Mouse (Mus musculus): ENCODE data around the gene Csrnp3. TPM values are rescaled to one million over a fixed set of nuclear protein-coding genes. Genes with fewer than 3 reads are reported as not detected.

The Csrnp3 gene
- total and polyA plus RNA-seq, 2 experiments from 2014 or later: 46.2 to 98.2 TPM

GRCm38 (mm10) chr2:65929286-65929685 is 83.7 kb downstream of the Csrnp3 start:
- H3K27ac ChIP-seq (ENCODE audit: low read depth, low read length): peak overlapping the region; percentile 60
- WGBS: 31% methylated on average over 3 of the region's 3 CpGs
- H3K36me3 ChIP-seq (ENCODE audit: insufficient read depth): no peaks in the 10 kb centered on the region
- no peak overlapping the region for H3K4me3 ChIP-seq (ENCODE audit: low read depth, low read length)
- no peak overlapping the region for H3K4me2 ChIP-seq (ENCODE audit: low read depth)
- H3K27me3 ChIP-seq (ENCODE audit: insufficient read depth, low read length): no peaks in the 10 kb centered on the region
- no peaks in the 10 kb centered on the region for H3K9me3 ChIP-seq (ENCODE audit: low read length)
- H3K9ac ChIP-seq: no peak overlapping the region
- peaks cover 10% of the 10 kb centered on the region; the same call in 1 of the 2 replicates for H3K4me1 ChIP-seq (ENCODE audit: insufficient read depth)
- no peak for ATAC-seq
- TF ChIP-seq CTCF (IDR thresholded peaks at IDR 0.05; ENCODE audit: low read depth): no peak
- no peak for DNase-seq

GRCm38 (mm10) chr2:65929927-65930326 is 84.4 kb downstream of the Csrnp3 start:
- H3K27me3 ChIP-seq (ENCODE audit: insufficient read depth, low read length): no peaks in the 10 kb centered on the region
- no peak for TF ChIP-seq CTCF (IDR thresholded peaks at IDR 0.05; ENCODE audit: low read depth)
- H3K9ac ChIP-seq: peak overlapping the region; percentile 57
- peak overlapping the region; percentile 38 for H3K4me2 ChIP-seq (ENCODE audit: low read depth)
- peaks cover 10% of the 10 kb centered on the region; the same call in 1 of the 2 replicates for H3K4me1 ChIP-seq (ENCODE audit: insufficient read depth)
- peak; percentile 80 for DNase-seq
- peak overlapping the region; percentile 79 for H3K27ac ChIP-seq (ENCODE audit: low read depth, low read length)
- H3K4me3 ChIP-seq (ENCODE audit: low read depth, low read length): peak overlapping the region; percentile 31
- no peaks in the 10 kb centered on the region for H3K9me3 ChIP-seq (ENCODE audit: low read length)
- H3K36me3 ChIP-seq (ENCODE audit: insufficient read depth): no peaks in the 10 kb centered on the region
- 26% methylated on average over 11 of the region's 11 CpGs for WGBS
- peak; percentile 70 for ATAC-seq

- Histone ChIP-seq H3K9me3 (ENCODE audit: low read length) (no peaks in the 10 kb centered on the region), H3K36me3 (ENCODE audit: insufficient read depth) (no peaks in the 10 kb centered on the region), H3K4me1 (ENCODE audit: insufficient read depth) (peaks cover 10% of the 10 kb centered on the region; the same call in 1 of the 2 replicates), H3K4me2 (ENCODE audit: low read depth) (peak overlapping the region; percentile 69), H3K27ac (ENCODE audit: low read depth, low read length) (peak overlapping the region; percentile 93), H3K27me3 (ENCODE audit: insufficient read depth, low read length) (no peaks in the 10 kb centered on the region), H3K4me3 (ENCODE audit: low read depth, low read length) (peak overlapping the region; percentile 49), H3K9ac (peak overlapping the region; percentile 75)
- peak; percentile 66 for DNase-seq
- TF ChIP-seq CTCF (IDR thresholded peaks at IDR 0.05; ENCODE audit: low read depth): no peak
- 31% methylated on average over 7 of the region's 7 CpGs for WGBS
- ATAC-seq: no peak
These were observed 85.7 kb downstream of the Csrnp3 start for GRCm38 (mm10) chr2:65931313-65931712.

GRCm38 (mm10) chr2:65931841-65932311 is 86.3 kb downstream of the Csrnp3 start:
- WGBS: 2% methylated on average over 11 of the region's 11 CpGs
- ATAC-seq (peak; percentile 92), DNase-seq (peak; percentile 88)
- Histone ChIP-seq H3K4me2 (ENCODE audit: low read depth) (peak overlapping the region; percentile 69), H3K4me3 (ENCODE audit: low read depth, low read length) (peak overlapping the region; percentile 49), H3K9me3 (ENCODE audit: low read length) (no peaks in the 10 kb centered on the region), H3K4me1 (ENCODE audit: insufficient read depth) (peaks cover 9% of the 10 kb centered on the region; the same call in 1 of the 2 replicates), H3K27me3 (ENCODE audit: insufficient read depth, low read length) (no peaks in the 10 kb centered on the region), H3K27ac (ENCODE audit: low read depth, low read length) (peak overlapping the region; percentile 93), H3K36me3 (ENCODE audit: insufficient read depth) (no peaks in the 10 kb centered on the region), H3K9ac (peak overlapping the region; percentile 75)
- TF ChIP-seq CTCF (IDR thresholded peaks at IDR 0.05; ENCODE audit: low read depth): no peak

- ATAC-seq (no peak), DNase-seq (no peak)
- Histone ChIP-seq H3K27me3 (ENCODE audit: insufficient read depth, low read length) (no peaks in the 10 kb centered on the region), H3K4me1 (ENCODE audit: insufficient read depth) (peaks cover 6% of the 10 kb centered on the region; the same call in 1 of the 2 replicates), H3K9ac (no peak overlapping the region), H3K4me2 (ENCODE audit: low read depth) (peak overlapping the region; percentile 24), H3K9me3 (ENCODE audit: low read length) (no peaks in the 10 kb centered on the region), H3K36me3 (ENCODE audit: insufficient read depth) (no peaks in the 10 kb centered on the region), H3K27ac (ENCODE audit: low read depth, low read length) (0 out of 2 replicates have a peak overlapping the region, but pooled peaks have one; percentile 16), H3K4me3 (ENCODE audit: low read depth, low read length) (peak overlapping the region; percentile 4)
- no peak for TF ChIP-seq CTCF (IDR thresholded peaks at IDR 0.05; ENCODE audit: low read depth)
- WGBS: 39% methylated on average over 2 of the region's 2 CpGs
These were observed 88.5 kb downstream of the Csrnp3 start for GRCm38 (mm10) chr2:65934099-65934498.

GRCm38 (mm10) chr2:65938900-65939299 is 93.3 kb downstream of the Csrnp3 start:
- no peak for TF ChIP-seq CTCF (IDR thresholded peaks at IDR 0.05; ENCODE audit: low read depth)
- Histone ChIP-seq H3K4me1 (ENCODE audit: insufficient read depth) (peaks cover 11% of the 10 kb centered on the region; the same call in 1 of the 2 replicates), H3K27me3 (ENCODE audit: insufficient read depth, low read length) (no peaks in the 10 kb centered on the region), H3K4me2 (ENCODE audit: low read depth) (no peak overlapping the region), H3K36me3 (ENCODE audit: insufficient read depth) (no peaks in the 10 kb centered on the region), H3K9me3 (ENCODE audit: low read length) (no peaks in the 10 kb centered on the region), H3K4me3 (ENCODE audit: low read depth, low read length) (no peak overlapping the region), H3K27ac (ENCODE audit: low read depth, low read length) (no peak overlapping the region), H3K9ac (no peak overlapping the region)
- 23% methylated on average over 3 of the region's 3 CpGs for WGBS
- DNase-seq (no peak), ATAC-seq (no peak)

GRCm38 (mm10) chr2:65940351-65940750 is 94.8 kb downstream of the Csrnp3 start:
- WGBS: 41% methylated on average over 5 of the region's 5 CpGs
- Histone ChIP-seq H3K27me3 (ENCODE audit: insufficient read depth, low read length) (no peaks in the 10 kb centered on the region), H3K9me3 (ENCODE audit: low read length) (no peaks in the 10 kb centered on the region), H3K36me3 (ENCODE audit: insufficient read depth) (no peaks in the 10 kb centered on the region), H3K27ac (ENCODE audit: low read depth, low read length) (no peak overlapping the region), H3K4me1 (ENCODE audit: insufficient read depth) (peaks cover 11% of the 10 kb centered on the region; the same call in 1 of the 2 replicates), H3K4me3 (ENCODE audit: low read depth, low read length) (no peak overlapping the region), H3K9ac (no peak overlapping the region), H3K4me2 (ENCODE audit: low read depth) (no peak overlapping the region)
- ATAC-seq (no peak), DNase-seq (no peak)
- no peak for TF ChIP-seq CTCF (IDR thresholded peaks at IDR 0.05; ENCODE audit: low read depth)

All from forebrain, postnatal 0 days (tissue).